Mouse (Mus musculus) C2C12 (cell line): ENCODE measurements around the gene Armh4. TPM values are rescaled to one million over a fixed set of nuclear protein-coding genes. Genes with fewer than 3 reads are reported as not detected.
"Not testable (repeated sequence)": the region's sequence is repeated elsewhere in the genome, so short reads cannot be mapped to it uniquely, and the experiment has no call there.

Experiments used
- H3K27me3 ChIP-seq: one replicate; pipeline ENCODE4 v1.6.1; 2011; ENCODE audit not compliant: control insufficient read depth, insufficient read depth, insufficient read length
- H3K36me3 ChIP-seq: one replicate; pipeline ENCODE4 v1.6.1; 2011; ENCODE audit not compliant: control insufficient read depth, insufficient read depth
- H3K4me3 ChIP-seq: one replicate; pipeline ENCODE4 v1.5.1; 2011; ENCODE audit warnings: mild to moderate bottlenecking, control low read depth; ENCODE audit not compliant: poor library complexity, insufficient read depth, severe bottlenecking
- H3K79me2 ChIP-seq: one replicate; pipeline ENCODE4 v1.6.1; 2011; ENCODE audit not compliant: control insufficient read depth, insufficient read depth
- H3K79me3 ChIP-seq: one replicate; pipeline ENCODE4 v1.6.1; 2011; ENCODE audit warnings: low read depth, control low read depth
- H3ac ChIP-seq: one replicate; pipeline ENCODE3; 2011; ENCODE audit warnings: low read depth; ENCODE audit not compliant: control insufficient read depth, insufficient read length
- CEBPB ChIP-seq: IDR thresholded peaks from one replicate; pipeline ENCODE4 v1.6.1; 2011; ENCODE audit warnings: low read depth, mild to moderate bottlenecking, control low read depth, moderate library complexity
- CTCF ChIP-seq: IDR thresholded peaks from one replicate; pipeline ENCODE4 v1.5.1; 2011; ENCODE audit not compliant: control insufficient read depth, insufficient read depth, insufficient read length
- FOSL1 ChIP-seq: IDR thresholded peaks from one replicate; pipeline ENCODE4 v1.8.0; 2011; ENCODE audit warnings: mild to moderate bottlenecking, low read length; ENCODE audit not compliant: poor library complexity, insufficient read depth, severe bottlenecking
- MAX ChIP-seq: IDR thresholded peaks from one replicate; pipeline ENCODE4 v1.6.1; 2011; ENCODE audit warnings: mild to moderate bottlenecking, control low read depth
- MYOD1 ChIP-seq: IDR thresholded peaks from one replicate; pipeline ENCODE4 v1.6.1; 2011; ENCODE audit warnings: low read depth; ENCODE audit not compliant: control insufficient read depth, insufficient read length
- MYOG ChIP-seq: IDR thresholded peaks from one replicate; pipeline ENCODE4 v1.6.1; 2011; ENCODE audit not compliant: control insufficient read depth, insufficient read length; ENCODE audit errors: extremely low read depth
- USF1 ChIP-seq: IDR thresholded peaks from one replicate; pipeline ENCODE4 v1.6.1; 2011; ENCODE audit warnings: low read depth, mild to moderate bottlenecking, control low read depth, moderate library complexity
- long read RNA-seq, 2 experiments: library from polyadenylated mRNA; unstranded; transcript quantifications; one replicate each; pipeline ENCODE4 v2.0.0; 2019 to 2020
- polyA plus RNA-seq: library from polyadenylated mRNA; unstranded; fragments of >200 nt; fragmentation: generic; extraction: Trizol; gene quantifications from one replicate; pipeline ENCODE4 v1.2.1, GENCODE M21; 2012; ENCODE audit warnings: missing spikeins

Gene Armh4
- polyA plus RNA-seq: not detected
- long read RNA-seq, experiment 1: 0 reads
- long read RNA-seq, experiment 2: 0 reads

DNA sequence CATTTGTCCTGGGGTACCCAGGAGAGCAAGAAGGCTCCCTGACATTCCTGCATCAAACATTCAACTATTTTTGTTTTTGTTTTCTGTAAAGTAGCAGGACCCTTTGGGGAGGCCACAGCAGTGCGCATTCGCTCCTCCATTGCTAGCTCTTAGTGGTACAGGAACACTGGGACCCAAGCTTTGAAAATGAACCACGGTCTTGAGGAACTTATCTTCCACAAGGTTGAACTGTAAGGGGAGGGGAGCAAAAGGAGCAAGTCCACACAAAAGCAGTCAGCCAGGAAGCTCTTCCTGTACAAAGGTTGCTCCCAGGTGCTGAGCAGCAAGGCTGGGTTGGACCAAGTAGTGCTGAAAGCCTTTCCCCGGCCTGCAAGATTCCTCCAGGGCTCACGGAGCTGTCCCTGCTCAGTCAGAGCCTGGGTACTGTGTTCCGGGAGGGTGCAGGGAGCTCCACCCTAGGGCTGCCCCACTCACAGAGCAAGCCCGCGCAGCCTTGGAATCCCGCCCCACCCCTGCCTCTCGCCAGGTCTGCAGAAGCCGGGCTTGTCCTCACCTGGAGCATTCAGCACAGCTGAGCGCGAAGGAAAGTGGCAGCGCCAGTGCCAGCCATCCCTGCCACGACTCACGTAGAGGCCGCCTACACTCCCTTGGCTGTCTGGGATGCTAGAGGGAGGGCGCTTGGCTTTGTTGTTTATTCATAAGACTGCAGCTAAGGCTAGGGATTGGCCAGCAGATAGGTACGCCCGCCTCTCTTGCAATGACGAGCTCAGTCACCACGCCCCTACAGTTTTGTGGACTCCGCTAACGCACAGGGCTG, at the start of gene Armh4:
Gene Armh4, minus strand, starts transcription at position 669 of the 817 bp plus-strand sequence.
- Histone ChIP-seq H3K4me3 (no peak within 1 kb of the TSS), H3K79me3 (no peaks in the 10 kb centered on the region), H3K27me3 (no peaks in the 10 kb centered on the region), H3K79me2 (no peaks in the 10 kb centered on the region), H3ac (no peak within 1 kb of the TSS), H3K36me3 (no peaks in the 10 kb centered on the region)
- no peak for TF ChIP-seq MAX
- no peak for TF ChIP-seq USF1
- TF ChIP-seq MYOG: no peak
- TF ChIP-seq FOSL1: no peak
- TF ChIP-seq MYOD1: no peak
- no peak for TF ChIP-seq CEBPB
- TF ChIP-seq CTCF: no peak

GRCm38 (mm10) chr14:49829192-49830171, 46.3 kb upstream of the Armh4 start:
- Histone ChIP-seq H3K79me3 (no peaks in the 10 kb centered on the region), H3K4me3 (no peak overlapping the region), H3K79me2 (no peaks in the 10 kb centered on the region), H3K27me3 (no peaks in the 10 kb centered on the region), H3K36me3 (no peaks in the 10 kb centered on the region), H3ac (no peak overlapping the region)
- TF ChIP-seq CTCF (no peak), MYOG (no peak), CEBPB (no peak), MAX (no peak), USF1 (no peak), MYOD1 (no peak), FOSL1 (no peak)

GRCm38 (mm10) chr14:49819721-49820440, 36.7 kb upstream of the Armh4 start:
- not testable (repeated sequence) for H3ac ChIP-seq, H3K27me3 ChIP-seq, H3K79me2 ChIP-seq, H3K79me3 ChIP-seq, H3K36me3 ChIP-seq, H3K4me3 ChIP-seq

GRCm38 (mm10) chr14:49818713-49819208, 35.6 kb upstream of the Armh4 start:
- H3K4me3 ChIP-seq, H3ac ChIP-seq, H3K27me3 ChIP-seq, H3K79me2 ChIP-seq, H3K36me3 ChIP-seq, H3K79me3 ChIP-seq: not testable (repeated sequence)

- not testable (repeated sequence) for H3ac ChIP-seq, H3K36me3 ChIP-seq, H3K79me3 ChIP-seq, H3K79me2 ChIP-seq, H3K4me3 ChIP-seq, H3K27me3 ChIP-seq
Measured at GRCm38 (mm10) chr14:49812966-49813365, 29.8 kb upstream of the Armh4 start.

- not testable (repeated sequence) for H3ac ChIP-seq, H3K4me3 ChIP-seq, H3K79me2 ChIP-seq, H3K79me3 ChIP-seq, H3K36me3 ChIP-seq, H3K27me3 ChIP-seq
Measured at GRCm38 (mm10) chr14:49805051-49805450, 21.9 kb upstream of the Armh4 start.
